Mouse (Mus musculus) Patski (cell line): ENCODE measurements around the gene Dkk3. TPM values are rescaled to one million over a fixed set of nuclear protein-coding genes. Genes with fewer than 3 reads are reported as not detected.

Experiments used
- ATAC-seq: fragments of 100-300 bp; one replicate; pipeline ENCODE4 v1.8.0; 2021
- CTCF ChIA-PET: fragments of 350-600 bp; sonication (Branson Sonifier 250); formaldehyde crosslinking; loops from one replicate; lab custom pipeline; 2022; ENCODE audit warnings: inconsistent platforms; lab: Charles Lee
- POLR2A ChIA-PET: fragments of 350-600 bp; sonication (Branson Sonifier 250); formaldehyde crosslinking; loops from one replicate; lab custom pipeline; 2022; ENCODE audit warnings: antibody characterized with exemption, inconsistent platforms; lab: Charles Lee
- DNase-seq: peaks from one replicate; pipeline ENCODE4 v3.0.0-alpha.2; 2011; ENCODE audit warnings: low read depth, low spot score
- H3K27me3 ChIP-seq: fragments of 371-371 bp; one replicate; pipeline ENCODE4 v1.5.1; 2021
- CTCF ChIP-seq: fragments of 100-300 bp; IDR thresholded peaks from one replicate; pipeline ENCODE4 v1.5.1; 2021
- in situ Hi-C: fragments of 300-500 bp; cut with MboI; formaldehyde crosslinking; loops from 3 replicates; pipeline ENCODE4 v1.11.1; 2018; ENCODE audit warnings: low pct_unique_long_range_greater_than_20kb, mixed read lengths
- polyA plus RNA-seq: library from polyadenylated mRNA; unstranded; gene quantifications from one replicate; pipeline ENCODE4 v1.2.3, GENCODE M21; 2021

The Dkk3 gene
- polyA plus RNA-seq, 1 experiment from 2014 or later, result 99.9 TPM

DNA sequence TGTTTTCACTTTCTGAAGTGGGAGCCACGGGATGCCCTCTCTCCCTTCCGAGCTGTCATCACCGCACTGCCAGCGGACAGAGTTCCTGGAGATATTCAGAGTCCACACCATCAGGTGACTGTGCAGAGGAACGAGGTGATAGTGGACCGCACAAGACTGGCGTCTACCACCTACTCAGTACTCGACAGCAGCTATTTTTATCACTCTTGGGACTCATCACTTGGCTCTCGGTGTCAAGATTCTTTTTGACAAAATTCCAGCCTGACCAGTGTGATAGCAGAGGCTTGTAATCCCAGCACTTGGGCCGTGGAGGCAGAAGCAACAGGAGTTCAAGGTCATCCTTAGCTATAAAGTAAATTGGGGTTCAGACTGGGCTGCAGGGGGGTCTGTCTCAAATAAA lies 9.7 kb downstream of the Dkk3 start:
- ChIA-PET CTCF (no interaction called here), POLR2A (interaction anchor here (0.5 to 1.0 kb wide), 2 partner anchors 23 to 41 kb away, joined by 3 read pairs; no protein-coding TSS in a partner anchor)
- in situ Hi-C loops, result no loop called here
- no peaks in the 10 kb centered on the region for H3K27me3 ChIP-seq
- ATAC-seq, result no peak
- TF ChIP-seq CTCF, result no peak
- no peak for DNase-seq

DNA sequence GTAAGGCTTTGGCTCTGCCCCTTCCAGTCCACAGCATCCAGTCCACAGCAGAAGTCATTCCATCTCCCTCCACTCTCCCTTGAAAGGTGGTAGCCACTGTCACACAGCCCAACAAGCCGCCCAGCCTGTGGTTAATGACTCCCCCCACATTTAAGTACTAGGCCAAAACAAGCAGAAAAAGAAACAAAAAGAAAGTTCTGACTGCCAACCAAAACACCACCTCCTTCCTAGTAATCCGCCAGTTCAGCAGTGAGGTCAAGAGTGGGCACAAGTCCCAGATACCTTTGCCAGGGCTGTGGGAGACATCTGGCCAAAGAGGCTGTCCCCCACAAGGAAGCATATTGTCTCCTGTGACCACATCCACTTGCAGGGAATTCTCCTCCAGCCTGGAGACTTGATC lies 10.9 kb downstream of the Dkk3 start:
- POLR2A ChIA-PET, result interaction anchor here (0.8 kb wide), 1 partner anchor 10 kb away, joined by 3 read pairs; no protein-coding TSS in a partner anchor
- peak; percentile 14 for ATAC-seq
- no peak for TF ChIP-seq CTCF
- DNase-seq, result peak; percentile 77
- no peaks in the 10 kb centered on the region for H3K27me3 ChIP-seq
- CTCF ChIA-PET, result no interaction called here
- in situ Hi-C loops, result no loop called here

GRCm38 (mm10) chr7:112144646-112145179 lies 14.1 kb downstream of the Dkk3 start:
- DNase-seq (no peak), ATAC-seq (no peak)
- in situ Hi-C loops, result no loop called here
- CTCF ChIA-PET, result interaction anchor here (1.4 to 1.5 kb wide), 2 partner anchors 9 to 55 kb away, joined by 3 to 9 read pairs; no protein-coding TSS in a partner anchor
- no peaks in the 10 kb centered on the region for H3K27me3 ChIP-seq
- POLR2A ChIA-PET, result interaction anchor here (2.4 kb wide), 1 partner anchor 13 kb away, joined by 8 read pairs; no protein-coding TSS in a partner anchor
- TF ChIP-seq CTCF, result no peak

DNA sequence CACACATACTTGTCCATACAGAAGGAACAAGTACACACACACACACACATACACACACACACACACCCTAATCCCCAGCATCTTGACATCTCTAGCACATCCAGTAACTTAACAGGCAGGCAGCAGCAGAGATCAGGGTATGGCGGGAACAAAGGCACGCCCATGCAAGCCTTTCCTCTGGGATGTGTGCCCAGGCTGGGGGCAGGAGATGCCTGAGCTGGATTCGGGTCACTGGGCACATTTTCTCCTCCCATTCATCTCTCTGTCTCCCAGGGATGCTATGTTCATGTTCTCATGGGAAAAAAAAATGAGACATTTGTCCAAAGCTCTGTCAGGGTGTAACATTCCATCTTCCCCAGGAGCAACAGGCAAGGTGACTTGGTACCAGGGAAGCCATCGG lies 14.9 kb downstream of the Dkk3 start:
- CTCF ChIA-PET, result interaction anchor here (1.4 to 1.5 kb wide), 2 partner anchors 10 to 54 kb away, joined by 3 to 9 read pairs; no protein-coding TSS in a partner anchor

GRCm38 (mm10) chr7:112143090-112143500 lies 15.8 kb downstream of the Dkk3 start:
- in situ Hi-C loops, result no loop called here

More for the DNA sequence above, 14.9 kb downstream of the Dkk3 start:
- POLR2A ChIA-PET, result interaction anchor here (2.4 kb wide), 1 partner anchor 14 kb away, joined by 8 read pairs; no protein-coding TSS in a partner anchor
- H3K27me3 ChIP-seq, result no peaks in the 10 kb centered on the region
- TF ChIP-seq CTCF, result no peak
- ATAC-seq, result no peak
- in situ Hi-C loops, result no loop called here
- DNase-seq, result no peak

DNA sequence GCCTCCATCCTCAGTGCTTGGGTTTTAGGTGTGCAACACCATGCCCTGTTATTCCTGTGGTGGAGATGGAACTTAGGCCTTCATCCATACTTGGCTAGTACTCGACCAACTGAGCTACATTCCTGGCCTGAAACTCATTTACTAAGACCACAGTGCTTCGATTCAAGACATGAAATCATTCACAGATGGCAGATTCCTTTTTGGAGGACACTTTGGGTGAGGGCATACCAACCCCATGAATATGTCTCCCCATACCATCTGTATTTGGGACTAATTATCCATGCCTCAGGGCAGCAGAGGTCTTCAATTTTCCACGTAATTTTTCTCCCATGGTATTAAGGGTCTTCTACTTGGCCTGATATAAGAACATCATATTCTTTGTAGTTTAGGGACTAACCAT lies 16.2 kb downstream of the Dkk3 start:
- POLR2A ChIA-PET, result interaction anchor here (2.4 kb wide), 1 partner anchor 15 kb away, joined by 8 read pairs; no protein-coding TSS in a partner anchor
- no peaks in the 10 kb centered on the region for H3K27me3 ChIP-seq
- in situ Hi-C loops, result no loop called here
- ATAC-seq, result peak; percentile 27
- CTCF ChIA-PET, result interaction anchor here (1.5 kb wide), 1 partner anchor 12 kb away, joined by 4 read pairs; no protein-coding TSS in a partner anchor
- no peak for TF ChIP-seq CTCF
- no peak for DNase-seq

More at GRCm38 (mm10) chr7:112143090-112143500, 15.8 kb downstream of the Dkk3 start:
- POLR2A ChIA-PET, result interaction anchor here (2.4 kb wide), 1 partner anchor 15 kb away, joined by 8 read pairs; no protein-coding TSS in a partner anchor
- H3K27me3 ChIP-seq, result no peaks in the 10 kb centered on the region
- CTCF ChIA-PET, result no interaction called here
- DNase-seq, result no peak
- TF ChIP-seq CTCF, result no peak
- no peak for ATAC-seq

GRCm38 (mm10) chr7:112140725-112141124 lies 18.1 kb downstream of the Dkk3 start:
- POLR2A ChIA-PET, result no interaction called here
- DNase-seq (no peak), ATAC-seq (no peak)
- no peak for TF ChIP-seq CTCF
- in situ Hi-C loops, result no loop called here
- H3K27me3 ChIP-seq, result no peaks in the 10 kb centered on the region
- CTCF ChIA-PET, result interaction anchor here (0.8 kb wide), 1 partner anchor 18 kb away, joined by 3 read pairs; the partner anchor contains the start of gene Dkk3

DNA sequence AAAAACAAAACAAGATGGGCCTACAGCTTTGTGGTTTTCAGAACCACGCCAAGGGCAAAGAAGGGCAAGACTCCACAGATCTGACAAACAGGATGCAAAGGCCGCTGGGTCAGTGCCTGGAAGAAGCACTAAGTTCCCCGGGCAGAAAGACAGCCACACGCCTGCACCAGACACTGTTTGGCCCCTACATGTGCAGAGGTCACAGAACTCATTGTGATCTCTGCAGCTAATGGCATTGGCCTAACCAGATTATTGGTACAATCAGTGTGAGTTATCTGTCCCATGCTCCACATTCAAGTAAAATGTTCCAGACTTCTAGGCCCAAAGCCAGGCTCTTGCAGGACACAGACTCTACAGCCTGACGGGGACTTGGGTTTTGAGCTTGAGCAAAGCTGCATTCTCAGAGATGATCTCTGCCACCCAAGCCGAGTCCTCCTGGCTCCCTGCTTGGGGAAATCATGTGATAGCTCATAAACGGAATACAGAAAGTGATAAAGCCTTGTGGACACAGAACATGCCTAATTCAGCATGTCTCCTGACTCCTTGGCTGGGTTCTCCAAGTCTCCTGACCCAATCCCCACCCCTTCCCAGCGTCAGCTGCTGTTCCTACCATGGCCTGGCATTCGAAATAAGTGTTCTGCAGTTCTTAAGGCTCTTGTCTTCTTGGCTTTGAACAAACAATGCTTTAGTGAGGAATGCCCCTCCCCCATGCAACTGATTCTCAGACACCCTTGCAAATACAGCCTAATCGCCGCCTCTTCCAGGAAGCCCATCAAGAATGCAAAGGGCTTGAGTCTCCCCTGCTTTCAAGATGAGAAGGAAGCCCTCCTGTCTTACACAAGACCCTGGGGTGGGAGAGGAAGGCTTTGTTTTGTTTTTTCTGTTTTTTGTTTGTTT lies 20.1 kb downstream of the Dkk3 start:
- no peak for DNase-seq
- H3K27me3 ChIP-seq, result no peaks in the 10 kb centered on the region
- ATAC-seq, result no peak

GRCm38 (mm10) chr7:112138168-112138508 lies 20.7 kb downstream of the Dkk3 start:
- ChIA-PET CTCF (interaction anchor here (1.0 kb wide), 1 partner anchor 9 kb away, joined by 3 read pairs; no protein-coding TSS in a partner anchor), POLR2A (interaction anchor here (0.6 kb wide), 1 partner anchor 332 kb away, joined by 3 read pairs; no protein-coding TSS in a partner anchor)
- no peak for ATAC-seq
- H3K27me3 ChIP-seq, result no peaks in the 10 kb centered on the region
- no peak for TF ChIP-seq CTCF
- no peak for DNase-seq
- in situ Hi-C loops, result no loop called here

More for the DNA sequence above, 20.1 kb downstream of the Dkk3 start:
- ChIA-PET POLR2A (interaction anchor here (0.6 kb wide), 1 partner anchor 332 kb away, joined by 3 read pairs; no protein-coding TSS in a partner anchor), CTCF (interaction anchor here (1.0 kb wide), 1 partner anchor 9 kb away, joined by 3 read pairs; no protein-coding TSS in a partner anchor)
- in situ Hi-C loops, result no loop called here
- TF ChIP-seq CTCF, result no peak

DNA sequence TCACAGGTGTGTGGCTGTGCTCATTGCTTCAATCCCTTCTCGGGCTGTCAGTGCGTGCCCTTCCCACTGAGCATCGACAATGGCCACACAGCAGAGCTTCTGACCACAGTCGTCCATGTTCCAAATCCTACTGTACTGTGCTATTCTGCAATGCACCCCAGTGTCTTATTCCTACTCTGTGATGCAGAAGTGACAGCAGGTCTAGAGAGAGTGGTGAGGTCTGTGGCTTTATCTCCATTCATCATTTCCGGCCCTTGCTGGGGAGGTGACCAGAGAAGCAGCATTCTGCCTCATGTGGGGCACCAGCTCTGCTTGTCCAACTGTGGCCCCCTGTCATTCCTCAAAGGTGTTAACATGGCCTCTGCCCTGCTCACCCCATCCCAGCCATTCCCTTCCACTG lies 22.3 kb downstream of the Dkk3 start:
- H3K27me3 ChIP-seq, result no peaks in the 10 kb centered on the region
- POLR2A ChIA-PET, result no interaction called here
- ATAC-seq (no peak), DNase-seq (no peak)
- CTCF ChIA-PET, result no interaction called here
- TF ChIP-seq CTCF, result no peak
- in situ Hi-C loops, result no loop called here
